Mouse (Mus musculus): ENCODE data around the gene Kdelc1. TPM values are rescaled to one million over a fixed set of nuclear protein-coding genes. Genes with fewer than 3 reads are reported as not detected.

Kdelc1 gene
- total RNA-seq (2015; ENCODE audit: low replicate concordance) (1.1 and 1.7 TPM in 2 replicates), total RNA-seq (2017; ENCODE audit: low replicate concordance) (0.64 and 1.5 TPM in 2 replicates)

GRCm38 (mm10) chr1:44118239-44119054 is at the start of gene Kdelc1, which contains the start of gene Bivm:
Kdelc1 (minus strand) TSS chr1:44118808.
Bivm (plus strand) TSS chr1:44118957.
- peak; percentile 75 for ATAC-seq (replicated peaks; ENCODE audit: low FRiP score, poor library complexity, severe bottlenecking)

DNA sequence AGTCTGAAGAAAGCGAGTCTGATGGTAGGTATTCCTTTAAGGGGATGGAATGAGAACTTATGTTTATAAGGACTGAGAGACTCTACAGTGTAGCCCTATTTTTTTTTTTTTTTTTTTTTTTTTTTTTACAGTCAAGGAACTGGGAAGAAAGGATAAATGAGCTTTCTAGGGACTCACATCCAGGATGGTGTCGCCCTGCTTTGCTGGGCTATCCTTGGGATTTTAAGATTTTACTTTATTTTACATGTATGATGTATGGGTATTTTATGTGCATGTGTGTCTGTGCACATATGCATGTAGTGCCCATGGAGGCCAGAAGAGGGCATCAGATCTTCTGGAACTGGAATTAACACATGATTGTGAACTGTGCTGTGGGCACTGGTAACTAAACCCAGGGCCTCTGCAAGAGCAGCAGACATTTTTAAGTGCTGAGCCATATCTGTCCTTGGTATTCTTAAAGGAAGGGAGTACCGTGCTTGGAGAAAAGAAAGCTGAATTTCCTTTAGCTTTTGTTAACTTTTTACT is 49.3 kb upstream of the Kdelc1 start:
- ATAC-seq (replicated peaks; ENCODE audit: low FRiP score, poor library complexity, severe bottlenecking) = no peak

DNA sequence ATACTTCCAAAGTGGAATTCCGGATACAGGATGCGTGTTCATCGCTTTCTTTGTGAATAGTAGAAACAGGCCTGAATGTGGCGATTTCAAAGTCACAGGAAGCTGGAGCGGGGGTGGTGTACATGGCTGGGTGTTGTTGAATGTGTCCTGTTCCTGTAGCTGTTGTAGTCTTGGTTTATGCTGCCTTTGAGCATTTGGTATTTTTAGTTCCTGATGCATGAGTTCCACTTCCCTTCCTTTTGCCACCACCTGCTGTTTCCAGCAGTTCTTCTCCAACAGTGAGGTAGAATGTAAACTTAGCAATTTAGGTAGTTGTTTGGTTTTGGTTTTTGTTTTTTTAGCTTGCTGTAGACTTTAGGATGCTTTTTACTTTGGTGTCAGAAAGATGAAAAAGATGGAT is 43.8 kb upstream of the Kdelc1 start:
- no peak for ATAC-seq (replicated peaks; ENCODE audit: low FRiP score, poor library complexity, severe bottlenecking)

DNA sequence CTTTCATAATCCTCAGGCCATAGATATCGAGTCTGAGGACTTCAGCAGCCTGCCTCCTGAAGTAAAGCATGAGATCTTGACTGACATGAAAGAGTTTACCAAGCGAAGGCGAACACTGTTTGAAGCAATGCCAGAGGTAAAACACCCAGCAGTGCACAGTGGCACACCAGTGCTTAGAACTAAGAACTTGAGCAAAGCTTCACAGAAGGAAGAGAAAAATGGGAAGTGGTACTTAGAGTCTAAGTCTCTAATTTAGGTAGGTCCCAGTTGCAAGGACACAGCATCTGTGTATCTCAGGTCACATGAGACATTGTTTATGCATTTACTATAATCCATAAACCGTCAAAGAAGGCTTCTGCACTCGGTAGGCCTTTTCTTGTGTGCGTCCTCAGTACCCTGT is 43.2 kb upstream of the Kdelc1 start:
- no peak for ATAC-seq (replicated peaks; ENCODE audit: low FRiP score, poor library complexity, severe bottlenecking)

DNA sequence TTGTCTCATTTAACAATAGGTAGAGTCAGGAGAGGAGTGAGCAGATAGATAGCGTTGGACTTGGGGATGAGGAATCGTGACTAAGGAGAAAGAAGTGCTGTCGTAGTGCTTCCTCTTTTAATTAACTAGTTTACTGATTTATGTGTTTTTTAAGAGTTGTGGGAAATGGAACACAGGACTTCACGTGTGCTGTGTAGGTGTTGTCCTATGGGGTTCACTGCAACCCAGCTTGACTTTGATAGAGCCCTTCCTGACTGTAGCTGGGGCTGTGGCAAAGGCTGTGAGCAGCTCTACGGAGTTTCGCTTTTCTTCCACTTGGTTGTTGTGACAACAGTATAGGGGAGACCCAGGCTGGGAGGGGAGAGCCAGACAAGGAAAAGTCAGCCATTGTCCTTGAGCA is 39.7 kb upstream of the Kdelc1 start:
- ATAC-seq (replicated peaks; ENCODE audit: low FRiP score, poor library complexity, severe bottlenecking) = no peak

DNA sequence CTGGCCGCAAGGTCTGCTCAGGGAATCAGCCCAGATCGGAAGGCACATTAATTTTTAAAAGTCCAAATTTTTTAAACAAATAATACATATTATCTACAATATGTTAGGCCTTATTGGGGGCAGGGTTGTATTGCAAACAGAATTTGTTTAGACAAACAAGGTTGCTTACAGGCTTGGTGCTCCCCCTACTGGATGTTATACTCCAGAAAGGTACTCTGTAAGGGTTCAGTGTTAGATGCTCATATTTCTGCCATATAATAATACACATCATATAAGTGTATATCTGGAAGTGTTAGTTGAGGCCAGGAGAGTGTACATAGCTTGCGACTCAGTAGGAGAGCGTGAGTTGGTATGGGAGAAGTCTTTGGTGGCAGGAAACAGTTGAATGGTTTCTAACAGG is 36.7 kb upstream of the Kdelc1 start:
- no peak for ATAC-seq (replicated peaks; ENCODE audit: low FRiP score, poor library complexity, severe bottlenecking)

- ATAC-seq (replicated peaks; ENCODE audit: low FRiP score, poor library complexity, severe bottlenecking) = no peak
These were observed 30.1 kb upstream of the Kdelc1 start for GRCm38 (mm10) chr1:44148706-44149105.

- peak; percentile 94 for ATAC-seq (replicated peaks; ENCODE audit: low FRiP score, poor library complexity, severe bottlenecking)
These were observed 29.2 kb upstream of the Kdelc1 start, which contains the start of gene Ercc5 for GRCm38 (mm10) chr1:44147563-44148381. Ercc5 (plus strand) TSS chr1:44147744.

DNA sequence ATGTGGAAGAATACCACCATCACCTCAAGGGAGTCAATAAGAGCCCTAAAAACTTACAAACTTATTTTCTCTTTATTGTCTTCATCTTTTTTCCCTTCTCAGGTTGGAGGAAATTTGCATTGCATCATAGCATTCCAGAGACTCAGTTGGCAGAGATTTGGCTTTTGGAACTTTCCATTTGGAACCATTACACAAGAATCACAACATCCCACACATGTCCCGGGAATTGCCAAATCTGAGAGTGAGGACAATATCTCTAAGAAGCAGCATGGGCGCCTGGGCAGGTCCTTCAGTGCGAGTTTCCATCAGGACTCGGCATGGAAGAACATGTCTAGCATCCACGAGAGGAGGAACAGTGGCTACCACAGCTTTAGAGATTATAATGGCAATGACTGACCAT is 24.1 kb upstream of the Kdelc1 start:
- ATAC-seq (replicated peaks; ENCODE audit: low FRiP score, poor library complexity, severe bottlenecking) = no peak

DNA sequence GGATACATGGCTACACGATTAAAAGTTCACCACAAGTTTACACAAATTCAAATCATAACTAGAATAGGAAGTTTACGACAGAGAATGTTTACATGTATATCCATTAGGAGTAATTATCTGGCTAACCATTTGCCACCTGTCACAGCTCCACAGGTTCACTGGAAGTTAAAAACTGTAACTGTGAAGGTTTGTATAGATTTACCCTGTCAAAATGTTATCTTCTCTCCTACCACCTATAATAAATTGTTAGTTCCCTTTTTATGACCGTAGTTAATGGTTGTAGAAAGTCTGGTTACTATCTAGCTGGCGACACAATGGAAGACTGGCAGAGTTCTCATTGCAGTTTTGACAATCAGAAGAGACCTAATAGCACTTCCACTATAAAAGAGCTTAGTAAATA is 21.6 kb upstream of the Kdelc1 start:
- ATAC-seq (replicated peaks; ENCODE audit: low FRiP score, poor library complexity, severe bottlenecking) = no peak

DNA sequence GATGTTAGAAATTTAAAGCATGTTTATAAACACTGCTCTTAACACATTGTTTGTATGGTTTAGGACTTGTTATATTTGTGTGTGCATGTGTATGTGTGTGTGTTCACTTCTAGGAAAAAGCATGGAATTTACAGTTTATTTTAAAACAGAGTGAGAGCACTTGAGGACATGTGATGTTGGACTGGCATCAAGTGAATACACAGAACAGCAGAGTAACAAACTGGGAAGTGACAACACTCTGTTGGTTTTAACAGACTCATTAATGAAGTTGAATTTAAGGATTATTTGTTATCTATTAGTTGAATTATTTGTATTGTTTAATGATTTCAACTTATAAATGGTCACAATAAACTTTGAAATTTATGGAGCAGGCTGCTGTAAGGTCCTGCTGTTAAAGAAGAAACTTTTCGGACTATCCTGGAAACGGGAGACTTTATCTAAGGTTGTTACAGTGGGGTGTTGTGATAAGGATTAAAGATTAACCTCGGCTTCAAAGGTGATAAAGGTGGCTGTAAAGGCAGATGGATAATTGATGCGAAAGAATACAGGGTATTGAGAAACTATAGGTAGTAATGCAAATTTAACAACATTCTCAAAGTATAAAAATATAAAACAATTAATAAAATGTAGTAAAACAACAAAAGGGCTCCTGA is 11.4 kb upstream of the Kdelc1 start:
- no peak for ATAC-seq (replicated peaks; ENCODE audit: low FRiP score, poor library complexity, severe bottlenecking)

GRCm38 (mm10) chr1:44125590-44125989 is 7.0 kb upstream of the Kdelc1 start:
- no peak for ATAC-seq (replicated peaks; ENCODE audit: low FRiP score, poor library complexity, severe bottlenecking)

DNA sequence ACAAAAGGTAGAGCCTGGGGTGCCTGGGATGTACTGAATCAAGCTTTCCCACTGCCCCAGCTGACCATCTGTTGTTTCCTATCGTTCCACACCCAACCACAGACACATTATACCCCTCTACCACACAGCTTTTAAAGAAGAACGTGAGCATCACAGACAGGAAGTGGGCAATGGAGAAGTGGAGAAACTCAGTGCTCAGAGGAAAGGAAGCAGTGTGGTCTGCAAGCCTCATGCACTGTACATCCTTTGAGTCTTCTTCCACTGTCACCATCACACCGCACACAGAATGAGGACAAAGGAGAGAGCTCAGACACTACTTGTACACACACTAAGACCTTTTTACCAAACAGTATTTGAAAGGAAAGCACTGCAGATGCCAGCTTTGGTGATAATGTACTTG is 3.6 kb upstream of the Kdelc1 start:
- ATAC-seq (replicated peaks; ENCODE audit: low FRiP score, poor library complexity, severe bottlenecking) = no peak

DNA sequence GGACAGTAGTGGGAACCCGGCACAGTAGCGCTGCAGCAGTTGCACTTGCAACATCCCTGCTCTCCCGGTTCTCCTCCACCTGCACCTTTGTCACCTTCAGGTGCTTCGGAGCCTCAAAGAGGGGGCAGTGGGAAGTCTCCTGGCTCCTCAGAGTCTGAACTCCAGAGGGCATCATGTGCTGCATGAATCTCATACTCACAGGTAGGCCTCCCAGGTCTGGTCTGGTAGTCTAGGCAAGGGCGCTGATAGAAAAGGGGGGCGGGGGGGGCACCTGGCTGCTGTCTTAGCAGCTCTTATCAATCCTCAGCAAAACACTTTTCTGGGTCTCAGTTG is 1.4 kb upstream of the Kdelc1 start:
- ATAC-seq (replicated peaks; ENCODE audit: low FRiP score, poor library complexity, severe bottlenecking) = no peak

GRCm38 (mm10) chr1:44119201-44120073 is 829 bp upstream of the Kdelc1 start:
- ATAC-seq (replicated peaks; ENCODE audit: low FRiP score, poor library complexity, severe bottlenecking) = peak; percentile 65

DNA sequence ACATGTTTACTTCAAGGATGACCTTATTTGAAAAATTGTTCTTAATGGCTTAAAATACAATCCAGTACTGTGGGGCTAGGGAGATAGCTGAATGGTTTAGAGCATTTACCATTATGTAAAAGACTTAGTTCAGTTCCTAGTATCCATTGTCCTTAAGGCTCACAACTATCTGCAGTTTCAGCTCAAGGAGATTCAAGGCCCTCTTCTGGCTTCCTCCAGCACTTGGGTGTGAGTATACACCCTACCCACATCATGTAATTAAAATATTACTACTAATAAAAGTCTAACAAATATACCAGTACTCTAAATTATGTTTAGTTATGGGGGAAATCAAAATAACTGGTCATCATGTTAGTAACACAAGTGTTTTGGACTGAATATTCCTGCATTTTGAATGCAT is 1.0 kb downstream of the Kdelc1 start:
- no peak for ATAC-seq (replicated peaks; ENCODE audit: low FRiP score, poor library complexity, severe bottlenecking)

DNA sequence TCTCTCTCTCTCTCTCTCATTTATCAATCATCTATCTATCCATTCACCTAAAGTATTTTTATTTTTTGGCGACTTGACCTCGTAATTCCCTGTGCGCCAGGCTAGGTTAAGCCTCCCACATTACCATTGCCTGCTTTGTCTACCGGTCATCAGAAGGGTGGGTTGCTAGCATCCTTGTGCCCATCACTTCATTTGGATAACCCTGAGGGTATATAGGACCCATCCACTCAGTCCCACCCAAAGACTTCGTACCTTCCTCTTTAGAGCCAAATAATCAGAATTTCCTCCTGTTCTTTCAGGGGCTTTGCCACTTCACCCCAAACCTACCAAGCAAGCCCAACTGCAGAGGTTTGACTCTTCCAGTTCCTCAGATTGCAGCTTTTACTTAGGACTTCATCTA is 15.7 kb downstream of the Kdelc1 start:
- ATAC-seq (replicated peaks; ENCODE audit: low FRiP score, poor library complexity, severe bottlenecking) = no peak

DNA sequence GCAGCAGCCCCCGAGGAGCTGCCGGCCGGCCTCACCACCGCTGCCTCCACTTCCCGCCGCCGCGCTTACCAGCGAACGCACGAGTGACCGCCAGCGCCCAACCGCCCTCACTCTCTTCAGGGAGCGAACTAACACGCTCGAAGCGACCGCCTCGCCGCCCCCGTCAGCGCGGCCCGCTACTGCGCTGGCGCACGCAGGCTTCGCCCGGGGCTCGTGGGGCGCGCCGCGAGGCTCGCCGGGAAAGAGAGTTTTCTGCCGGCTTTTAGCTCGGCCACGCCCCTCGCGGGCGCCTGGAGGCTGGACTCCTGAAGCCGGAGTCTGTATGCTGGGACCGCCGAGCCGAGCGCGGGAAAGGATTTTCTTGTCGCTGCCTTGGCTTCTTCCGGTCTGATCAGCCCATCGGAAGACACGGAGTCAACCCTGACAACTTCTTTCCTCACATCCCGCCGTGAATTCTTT is 16.3 kb downstream of the Kdelc1 start, which contains the start of gene Tex30:
Gene Tex30 (minus strand): TSS at position 183 of the 459 bp plus-strand sequence.
- ATAC-seq (replicated peaks; ENCODE audit: low FRiP score, poor library complexity, severe bottlenecking) = peak; percentile 97

Measured in erythroid progenitor cell, adult 5-6 weeks (primary cell).